Mouse (Mus musculus) testis, postnatal 10 days (tissue): ENCODE data around the gene Slc24a2.

Experiments
- DNase-seq: peaks from one replicate; pipeline ENCODE4 v3.0.0; 2021; ENCODE audit warnings: low spot score

Slc24a2 gene

DNA sequence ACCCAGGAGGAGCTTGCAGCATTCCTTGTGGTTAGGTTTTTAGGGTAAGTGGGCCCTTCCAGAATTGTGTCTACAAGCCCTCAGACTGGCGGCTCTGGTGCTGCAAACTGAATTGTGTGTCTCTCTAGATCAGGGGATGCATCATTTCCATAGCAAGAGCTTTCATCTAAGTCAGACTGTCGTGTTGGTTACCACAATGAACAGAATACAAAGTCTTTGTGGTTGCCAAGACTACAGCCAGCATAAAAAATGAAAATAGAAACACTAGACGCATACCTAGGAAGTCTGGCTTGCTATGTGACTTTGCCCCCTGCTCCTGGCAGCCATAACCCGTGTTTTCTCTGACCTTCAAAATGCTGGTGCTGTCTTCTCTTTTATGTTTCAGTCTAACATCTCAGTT lies 114.6 kb downstream of the Slc24a2 start:
- no peak for DNase-seq

DNA sequence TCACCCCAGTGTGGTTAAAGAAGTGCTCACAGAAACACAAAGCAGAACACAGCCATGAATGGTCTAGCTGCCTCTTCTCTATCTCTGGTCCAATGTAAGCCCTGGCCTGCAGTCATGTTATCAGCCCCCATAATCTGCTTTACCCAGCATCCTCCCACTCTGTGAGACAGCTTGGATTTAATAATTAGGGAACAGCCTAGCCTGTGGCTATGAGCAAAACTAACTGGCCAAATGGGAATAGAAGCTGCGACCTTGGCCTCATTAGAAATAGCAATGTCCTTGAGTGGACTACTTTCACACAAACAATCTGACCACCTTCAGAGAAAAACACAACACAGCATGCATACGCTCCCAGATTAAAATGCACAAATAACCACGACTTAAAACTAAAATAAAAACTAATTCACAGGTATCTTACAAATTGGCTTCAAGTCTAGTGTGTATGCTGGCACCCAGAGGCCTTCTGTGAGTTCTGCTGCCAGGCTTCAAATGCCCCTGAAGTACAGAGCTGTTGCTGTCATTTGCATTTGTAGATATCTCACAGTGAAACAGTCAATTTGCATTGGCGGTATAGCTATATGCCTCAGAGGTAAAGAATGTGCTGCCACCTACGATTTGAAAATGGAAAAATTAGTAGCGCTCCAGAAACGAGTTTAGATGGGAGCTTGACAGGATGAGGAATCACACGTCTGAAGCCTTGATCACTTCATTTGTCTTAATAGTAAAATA lies 120.8 kb downstream of the Slc24a2 start:
- DNase-seq = no peak

DNA sequence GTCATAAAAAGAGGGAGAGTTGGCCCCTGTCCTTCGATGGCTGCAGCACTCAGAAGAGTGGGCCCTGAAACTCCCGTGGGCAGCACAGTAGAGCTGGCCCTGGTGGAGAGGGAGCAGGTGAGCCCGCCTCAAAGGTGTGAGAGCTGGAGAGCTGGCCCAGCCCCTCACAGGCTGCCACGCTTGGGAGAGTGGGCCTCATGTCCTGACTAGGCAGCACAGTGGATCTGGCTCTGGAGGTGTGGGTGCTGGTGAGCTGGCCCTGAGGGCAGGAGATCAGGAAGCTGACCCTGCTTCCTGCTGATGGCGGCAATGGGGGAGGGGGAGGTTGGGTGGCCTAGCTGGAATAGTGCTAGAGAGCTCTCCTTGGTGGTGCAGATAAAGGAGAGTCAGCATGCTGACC lies 129.3 kb downstream of the Slc24a2 start:
- DNase-seq = no peak

DNA sequence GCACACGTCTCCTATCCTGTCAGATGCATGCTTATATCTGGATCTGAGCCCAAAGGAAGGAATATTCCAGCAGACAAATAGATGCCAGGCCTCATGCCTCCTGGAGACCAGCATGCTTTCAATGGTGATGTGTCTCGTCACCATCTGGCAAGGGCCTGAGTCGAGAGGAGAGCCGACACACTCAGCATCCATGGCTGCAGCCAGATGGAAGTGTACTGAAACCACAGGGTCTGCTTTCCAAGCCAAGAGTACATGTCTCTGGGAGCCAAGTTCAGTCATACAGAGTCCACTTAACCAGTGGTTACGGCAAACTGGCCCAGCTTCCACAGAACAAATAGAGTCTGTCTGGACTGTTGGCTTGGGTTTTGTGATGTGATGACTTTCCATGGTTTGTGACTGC lies 134.1 kb downstream of the Slc24a2 start:
- no peak for DNase-seq

DNA sequence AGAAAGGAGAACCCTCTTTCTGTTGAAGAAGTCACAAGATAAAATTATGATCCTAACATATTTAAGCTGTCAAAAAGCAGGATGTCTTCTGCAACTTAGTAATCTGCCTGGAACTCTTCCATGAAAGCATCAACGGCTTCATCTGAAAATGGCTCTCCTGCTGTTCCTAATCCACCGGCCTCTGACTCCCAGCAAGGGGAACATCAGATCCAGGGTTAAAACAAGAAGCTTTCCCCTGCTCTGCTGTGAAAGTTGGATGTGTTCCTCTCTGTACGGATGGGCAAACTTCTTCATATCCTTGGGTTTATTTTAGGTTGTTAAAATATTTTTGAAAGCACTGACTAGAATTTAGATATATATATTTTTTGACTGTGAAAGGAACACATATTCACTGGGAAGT lies 136.7 kb downstream of the Slc24a2 start:
- no peak for DNase-seq

DNA sequence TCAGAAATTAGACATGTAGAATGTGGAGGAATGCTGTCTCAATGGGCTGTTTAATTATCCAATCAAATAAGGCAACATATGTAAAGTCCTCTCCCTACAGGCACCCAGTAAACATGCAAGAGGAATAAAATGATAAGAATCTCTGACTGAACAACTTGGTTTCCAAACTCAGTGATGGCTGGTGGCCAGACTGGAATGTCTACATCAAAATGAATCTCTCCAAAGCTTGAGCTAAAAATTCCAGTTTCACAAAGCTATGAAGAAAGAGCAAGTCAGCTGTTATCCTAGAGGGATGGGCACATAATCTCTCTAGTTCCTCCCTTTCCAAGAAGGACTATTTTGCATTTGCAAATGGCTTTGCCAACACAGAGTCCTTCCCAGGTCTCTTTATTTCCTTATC lies 139.4 kb downstream of the Slc24a2 start:
- DNase-seq = no peak

DNA sequence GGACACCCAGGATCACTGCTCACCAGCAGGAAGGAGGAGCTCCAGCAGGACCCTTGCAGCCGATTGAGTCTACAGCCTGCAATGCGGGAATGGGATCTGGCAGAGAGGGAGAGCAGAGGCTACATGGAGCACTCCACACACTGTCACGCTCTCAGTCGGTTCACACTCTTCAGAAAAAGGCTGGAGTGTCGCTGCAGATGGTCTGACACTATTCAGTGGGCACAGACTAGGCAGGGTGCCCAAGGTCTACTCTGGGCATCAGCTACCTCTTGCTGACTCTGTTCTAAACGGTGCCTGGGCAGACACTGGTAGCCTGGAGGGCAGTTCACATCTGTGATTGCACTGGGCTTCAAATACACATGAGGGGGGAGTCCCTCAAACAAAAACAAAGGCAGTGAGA lies 141.6 kb downstream of the Slc24a2 start:
- DNase-seq = no peak

DNA sequence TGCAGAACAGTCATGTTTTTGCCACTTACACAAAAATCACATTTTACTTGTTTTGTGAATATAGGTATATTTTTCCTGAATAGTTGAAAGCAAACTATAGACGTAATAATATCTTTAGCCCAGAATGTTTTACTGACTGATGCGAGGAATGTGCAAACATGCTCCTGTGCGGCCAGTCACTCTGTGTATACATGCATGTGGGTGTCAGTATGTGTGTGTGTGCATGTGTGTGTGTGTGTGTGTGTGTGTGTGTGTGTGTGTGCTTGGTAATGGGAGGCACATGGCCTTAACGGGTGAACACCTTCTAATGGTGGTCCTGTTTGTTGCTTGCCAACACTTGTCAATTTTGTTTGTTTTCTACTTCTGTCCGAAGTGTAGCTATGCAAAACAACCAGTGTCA lies 142.7 kb downstream of the Slc24a2 start:
- DNase-seq = no peak

DNA sequence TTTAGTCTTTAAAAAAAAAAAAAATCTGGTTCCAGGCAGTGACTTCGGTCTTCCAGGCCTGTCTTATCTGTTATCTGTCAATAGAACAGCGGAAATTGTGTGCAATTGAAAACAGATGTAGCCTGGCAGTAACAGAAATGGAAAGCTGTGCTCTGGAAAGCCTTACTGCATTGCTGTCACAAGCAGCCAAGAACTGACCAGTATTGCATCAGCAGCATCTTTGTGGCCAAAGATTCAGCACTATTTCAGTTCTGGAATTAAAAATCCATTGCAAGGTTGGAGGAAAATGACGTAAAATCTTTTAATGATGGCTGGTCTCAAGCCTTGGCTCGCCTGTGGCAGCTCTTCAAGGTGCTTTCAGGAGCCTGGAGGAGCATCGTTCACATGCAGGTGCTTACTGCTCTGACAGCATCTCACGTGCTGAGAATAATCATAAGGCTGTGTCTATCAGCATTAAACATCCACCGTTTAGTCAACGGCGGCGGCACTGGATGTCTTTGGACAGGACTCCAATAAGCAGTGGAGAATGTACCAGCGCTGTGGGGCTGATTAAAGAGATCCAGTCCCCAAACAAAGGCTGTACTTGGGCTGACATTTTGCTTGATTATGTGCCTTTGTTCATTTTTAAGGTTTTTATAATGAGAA lies 143.2 kb downstream of the Slc24a2 start:
- no peak for DNase-seq

DNA sequence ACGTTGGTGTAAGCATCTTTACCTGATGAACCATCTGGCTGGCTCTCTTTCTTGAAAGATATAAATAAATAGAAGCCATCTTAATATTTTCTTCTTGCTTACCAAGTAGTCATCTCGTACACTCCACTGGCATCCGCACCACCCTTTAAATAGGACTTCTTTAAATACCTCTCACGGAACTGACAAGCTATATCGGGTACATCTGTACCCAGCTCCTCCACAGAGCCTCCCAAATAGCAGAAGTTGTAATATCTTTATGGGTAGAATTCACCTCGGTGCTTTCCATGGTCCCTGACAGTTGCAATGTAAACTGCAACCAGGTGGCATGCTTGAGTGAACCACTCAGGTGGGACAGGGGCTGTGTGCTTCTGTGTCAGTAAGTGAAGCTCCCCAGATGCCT lies 149.0 kb downstream of the Slc24a2 start:
- no peak for DNase-seq

DNA sequence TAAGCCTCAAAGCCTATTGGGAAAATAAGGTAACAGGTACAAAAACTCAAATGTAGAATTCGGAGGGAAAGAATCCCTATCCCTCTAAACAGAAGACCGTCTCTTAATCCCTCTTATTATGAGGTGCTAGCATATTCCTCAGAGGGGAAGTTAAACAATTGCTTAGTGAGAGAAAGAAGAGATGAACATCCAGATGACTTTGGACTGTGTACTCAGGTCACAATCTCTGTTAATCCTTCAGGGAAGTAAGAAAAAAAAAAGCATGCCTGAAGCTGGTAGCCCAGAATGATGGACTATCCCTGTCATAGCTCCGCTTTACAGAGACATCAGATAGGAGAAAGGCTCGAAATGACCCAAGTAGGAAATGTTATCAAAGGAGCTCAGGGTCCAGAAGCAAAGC lies 151.0 kb downstream of the Slc24a2 start:
- no peak for DNase-seq

DNA sequence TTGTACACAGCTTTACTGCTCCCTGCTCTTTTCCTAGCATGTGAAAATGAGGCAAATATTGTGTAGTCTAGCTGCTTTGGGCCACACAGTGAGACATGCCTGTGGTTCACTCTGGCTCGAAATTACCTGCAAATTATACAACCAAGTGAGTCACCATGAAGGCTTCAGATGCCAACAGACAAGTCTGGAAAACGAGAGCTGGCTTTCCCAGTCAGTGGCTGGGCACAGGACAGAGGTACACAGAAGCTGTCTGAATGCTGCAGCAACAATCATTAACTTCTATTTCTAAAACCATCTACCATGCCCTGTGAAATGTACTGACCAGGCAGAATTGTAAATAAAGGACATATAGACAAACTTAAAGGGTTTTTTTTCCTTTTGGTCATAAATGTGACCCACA lies 151.6 kb downstream of the Slc24a2 start:
- no peak for DNase-seq

DNA sequence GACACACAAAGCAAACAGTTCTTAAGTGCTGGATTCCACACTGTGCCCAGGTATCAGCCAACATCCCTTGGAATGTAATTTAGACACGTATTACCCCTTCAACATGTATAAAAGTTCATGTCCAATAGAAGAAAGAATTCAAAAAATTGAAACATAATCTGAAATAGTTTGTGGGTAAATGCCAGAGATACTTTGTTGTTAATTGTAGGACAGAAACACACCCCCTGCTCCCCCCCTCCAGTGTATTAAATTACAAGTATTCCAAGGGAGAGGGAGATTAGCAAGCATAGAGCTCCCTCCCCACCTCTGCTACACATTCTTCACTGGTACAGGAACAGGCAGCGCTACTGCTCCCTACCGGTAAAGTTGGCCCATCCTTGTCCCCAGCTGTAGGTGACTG lies 154.5 kb downstream of the Slc24a2 start:
- DNase-seq = no peak

DNA sequence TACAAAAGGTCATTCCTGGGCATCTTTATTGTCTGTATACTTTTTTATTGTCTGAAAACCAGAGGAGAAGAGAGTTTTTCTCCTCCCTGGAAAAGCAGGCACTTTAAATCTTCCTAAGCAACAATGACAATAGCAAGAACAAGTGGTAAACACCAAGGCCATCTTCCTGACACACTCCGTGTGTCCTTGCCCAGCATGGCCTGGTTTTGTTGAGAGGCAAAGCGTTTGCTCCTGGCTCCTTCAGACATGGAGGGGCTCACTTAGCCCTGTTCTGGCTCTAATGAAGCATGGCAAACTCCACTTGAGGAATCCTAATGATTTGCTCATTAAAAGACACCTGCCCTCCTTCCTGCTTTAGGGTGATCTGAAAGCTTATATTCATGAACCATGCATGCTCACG lies 162.2 kb downstream of the Slc24a2 start:
- DNase-seq = no peak

DNA sequence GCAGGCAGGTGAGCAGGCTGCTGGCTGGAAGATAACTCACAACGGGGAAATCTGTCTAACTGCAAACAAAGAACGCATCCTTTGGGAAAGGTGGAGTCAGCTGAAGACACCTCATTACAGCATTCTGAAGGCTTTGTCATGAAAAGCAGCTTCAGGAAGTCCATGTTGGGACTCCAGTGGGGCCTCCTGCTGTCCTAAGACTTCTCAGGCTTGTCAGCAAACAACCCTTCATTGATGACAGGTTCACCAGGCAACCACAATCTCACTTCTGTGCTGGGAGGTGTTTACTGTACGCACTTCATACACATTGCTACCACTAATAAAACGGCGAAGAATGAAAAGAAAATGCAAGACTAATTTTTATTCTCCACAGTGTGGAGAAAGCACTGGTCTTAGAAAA lies 165.1 kb downstream of the Slc24a2 start:
- DNase-seq = no peak

DNA sequence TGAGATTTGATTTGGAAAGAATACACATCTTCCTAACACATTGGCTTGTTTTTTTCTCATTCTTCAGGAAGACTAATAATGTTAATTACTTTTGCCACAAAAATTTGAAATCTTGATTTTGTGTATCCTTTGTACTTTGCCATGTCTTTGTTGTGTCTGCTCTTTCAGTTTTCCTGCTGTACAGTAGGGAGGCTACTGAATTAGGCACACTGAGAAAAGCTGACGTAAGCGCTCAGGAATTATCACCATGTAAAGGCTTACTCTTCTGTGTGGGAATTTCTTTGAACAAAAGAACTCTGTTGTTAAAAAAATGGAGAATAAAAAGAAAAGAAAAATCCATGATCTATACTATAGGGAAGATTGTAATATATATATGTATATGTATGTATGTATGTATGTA lies 165.7 kb downstream of the Slc24a2 start:
- DNase-seq = no peak

DNA sequence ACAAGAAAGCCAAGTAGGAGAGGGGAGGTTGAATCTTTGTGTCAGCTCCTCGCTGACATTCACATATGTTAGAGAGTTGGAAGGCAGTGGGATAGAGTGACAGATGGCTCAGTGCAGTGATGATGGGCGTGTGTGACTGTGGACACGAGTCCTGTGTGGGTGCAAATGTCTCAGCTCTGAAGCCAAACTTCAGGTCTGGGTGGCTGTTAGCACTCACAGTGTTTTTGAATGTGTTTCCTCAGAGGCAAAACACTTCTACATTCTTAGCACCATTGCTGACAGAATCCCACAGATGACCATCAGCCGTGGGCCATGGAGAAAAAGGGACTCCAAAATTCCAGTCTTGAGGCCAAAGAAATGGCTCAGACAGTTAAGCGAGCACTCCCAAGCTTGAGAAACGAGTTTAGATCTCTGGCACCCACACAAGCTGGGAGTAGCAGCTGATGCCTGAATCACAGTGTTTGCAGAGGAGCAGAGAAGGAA lies 167.5 kb downstream of the Slc24a2 start:
- DNase-seq = no peak

DNA sequence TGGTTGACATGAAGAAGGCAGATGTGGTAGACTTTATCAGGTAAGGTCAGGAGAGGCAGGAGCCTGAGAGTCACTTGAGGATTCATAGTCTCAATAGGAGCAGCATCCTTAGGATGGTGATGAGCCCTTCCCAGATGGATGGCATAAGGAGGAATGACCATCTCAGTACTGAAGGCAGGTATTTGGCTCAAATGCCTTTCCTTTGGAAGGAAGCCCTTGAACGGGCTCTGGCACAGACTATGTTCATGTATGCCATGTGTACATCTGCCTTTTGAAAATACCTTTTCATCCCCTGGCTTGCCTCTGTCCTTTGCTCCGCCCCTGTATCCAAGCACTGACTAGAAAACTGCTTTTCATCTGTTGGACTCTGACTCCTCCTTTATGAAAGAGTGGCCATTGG lies 168.6 kb downstream of the Slc24a2 start:
- DNase-seq = no peak

DNA sequence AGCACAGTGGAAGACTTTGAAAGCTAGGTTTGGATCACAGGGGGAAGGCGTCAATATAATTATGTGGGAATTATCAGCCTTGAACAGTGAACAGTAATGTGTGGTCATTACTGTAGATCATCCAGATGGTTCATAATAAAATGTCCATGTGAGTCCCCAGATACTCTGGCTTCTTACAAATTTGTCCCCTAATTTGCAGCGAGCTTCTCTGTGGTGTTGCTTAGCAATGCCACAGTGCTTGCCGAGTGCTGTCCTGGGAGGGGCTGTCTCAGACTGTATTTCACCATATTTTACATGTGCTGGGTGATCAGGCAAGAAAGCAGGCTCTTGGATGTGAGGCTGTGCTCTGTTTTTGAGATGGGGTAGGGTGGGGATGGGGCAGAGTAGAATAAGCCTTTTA lies 172.7 kb downstream of the Slc24a2 start:
- DNase-seq = no peak

DNA sequence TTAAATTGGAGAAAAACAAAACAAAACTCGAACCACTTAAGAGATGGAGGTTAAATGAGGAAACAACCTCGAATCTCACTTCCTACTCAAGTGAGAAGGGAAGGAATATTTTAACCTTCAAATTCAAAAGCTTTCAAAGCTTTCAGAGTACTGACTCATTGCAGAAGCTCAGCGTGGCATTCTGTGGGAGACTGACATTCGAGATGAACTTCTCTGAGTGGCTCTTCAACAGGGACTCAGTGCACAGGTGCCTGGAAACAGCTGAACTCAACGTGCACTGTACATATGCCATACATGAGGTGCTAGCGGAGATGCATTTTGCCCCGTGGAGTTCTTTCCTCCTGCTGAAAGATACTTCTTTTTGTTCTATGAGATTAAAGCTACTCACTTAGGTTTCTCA lies 174.5 kb downstream of the Slc24a2 start:
- DNase-seq = no peak

DNA sequence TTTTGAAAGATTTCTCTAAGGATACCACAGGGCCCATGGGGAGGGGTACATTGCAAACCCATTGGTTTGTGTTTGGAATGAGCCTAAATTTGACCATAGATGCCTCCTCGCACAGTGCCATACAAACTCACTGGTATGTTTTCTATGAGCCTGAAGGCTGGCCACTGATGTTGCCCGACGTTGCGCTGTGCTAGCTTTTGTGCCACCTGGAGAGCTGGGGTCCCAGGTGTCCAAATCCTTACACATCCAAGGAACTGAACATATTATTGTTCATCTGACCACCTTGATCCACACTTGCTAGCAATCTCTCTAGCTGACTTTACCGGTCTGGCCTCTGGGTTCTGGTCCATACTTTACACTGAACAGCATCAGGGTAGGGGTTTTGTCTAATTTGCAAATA lies 177.4 kb downstream of the Slc24a2 start:
- DNase-seq = no peak

DNA sequence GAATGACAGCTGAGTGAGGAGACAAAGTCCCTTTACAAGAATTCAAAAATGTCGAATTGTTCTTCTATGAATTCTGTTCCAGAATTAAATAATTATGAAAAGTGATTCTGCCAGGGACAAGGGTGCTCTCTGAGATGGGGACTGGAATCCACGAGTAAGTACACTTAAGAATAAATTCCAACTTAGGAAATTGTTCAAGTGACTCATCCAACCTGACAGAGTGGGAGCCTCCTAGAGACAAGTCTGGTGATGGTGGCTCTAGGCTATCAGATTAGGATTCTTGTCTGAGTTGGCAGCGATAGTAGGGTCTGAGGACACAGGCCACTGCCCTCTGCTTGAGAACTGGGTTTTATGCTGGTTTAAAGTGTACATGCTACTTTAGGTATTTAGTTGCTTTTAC lies 181.2 kb downstream of the Slc24a2 start:
- DNase-seq = no peak

DNA sequence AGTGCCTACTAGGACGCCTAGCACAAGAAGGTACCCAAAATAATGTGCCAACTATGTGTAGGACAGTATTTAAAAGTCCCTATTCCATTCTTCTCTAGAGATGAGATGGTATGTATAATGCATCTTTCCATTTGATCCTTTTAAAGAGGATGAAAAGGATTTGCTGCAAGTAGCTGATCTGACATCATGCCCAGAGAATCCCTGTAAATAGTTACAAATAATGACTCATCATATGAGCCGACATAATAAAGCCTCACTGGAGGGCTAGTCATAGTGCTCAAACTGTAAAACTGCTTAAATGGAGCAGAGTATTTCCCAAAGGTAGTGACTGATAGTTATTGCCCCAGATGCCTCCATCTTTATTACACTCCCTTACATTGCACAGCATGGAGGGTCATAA lies 183.1 kb downstream of the Slc24a2 start:
- DNase-seq = no peak

DNA sequence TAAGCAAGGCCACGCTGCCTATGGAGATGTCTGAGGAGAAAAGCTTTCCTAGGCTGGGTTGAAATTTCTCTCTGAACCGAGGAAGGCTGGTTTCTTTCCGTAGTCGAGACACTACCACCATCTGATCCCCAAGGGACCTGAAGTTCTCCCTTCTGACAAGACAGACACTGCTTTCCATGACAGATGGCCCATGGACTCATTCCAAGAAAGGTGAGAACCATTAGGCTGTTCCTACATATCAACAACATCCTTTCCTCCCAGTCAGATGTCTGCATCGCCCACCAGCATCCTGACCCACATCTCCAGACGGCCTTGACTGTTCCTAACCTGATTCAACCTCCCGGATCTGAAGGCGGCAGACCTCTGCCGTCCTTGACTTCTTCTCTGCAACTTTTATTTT lies 187.0 kb downstream of the Slc24a2 start:
- no peak for DNase-seq
